Mouse (Mus musculus) frontal cortex, postnatal 10 days (tissue): ENCODE data around the gene Ppp1r12b.

Experiments
- DNase-seq, 2 experiments: peaks; one replicate each; pipeline ENCODE4 v3.0.0; 2022; ENCODE audit warnings: low spot score in 2 of 2, mixed read lengths in 1 of 2

The Ppp1r12b gene

DNA sequence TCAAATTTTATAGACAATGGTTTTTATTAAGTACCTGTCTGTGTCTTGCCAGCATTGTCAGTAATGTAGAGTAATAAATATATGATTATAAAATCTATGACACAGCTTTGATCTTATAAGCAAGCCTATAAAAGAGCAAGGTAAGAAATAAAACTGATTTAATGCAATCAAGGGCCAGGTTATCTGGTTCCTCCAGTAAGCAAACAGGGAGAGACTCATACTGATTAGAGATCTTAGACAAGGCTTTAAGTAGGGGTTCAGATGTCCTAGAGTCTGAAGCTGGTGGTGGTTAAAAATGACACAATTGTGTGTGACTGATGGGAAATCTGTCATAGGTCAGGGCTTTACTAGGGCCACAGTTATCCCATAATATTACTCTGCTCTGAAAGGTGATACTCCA, 164.3 kb downstream of the Ppp1r12b start:
- no peak for DNase-seq

DNA sequence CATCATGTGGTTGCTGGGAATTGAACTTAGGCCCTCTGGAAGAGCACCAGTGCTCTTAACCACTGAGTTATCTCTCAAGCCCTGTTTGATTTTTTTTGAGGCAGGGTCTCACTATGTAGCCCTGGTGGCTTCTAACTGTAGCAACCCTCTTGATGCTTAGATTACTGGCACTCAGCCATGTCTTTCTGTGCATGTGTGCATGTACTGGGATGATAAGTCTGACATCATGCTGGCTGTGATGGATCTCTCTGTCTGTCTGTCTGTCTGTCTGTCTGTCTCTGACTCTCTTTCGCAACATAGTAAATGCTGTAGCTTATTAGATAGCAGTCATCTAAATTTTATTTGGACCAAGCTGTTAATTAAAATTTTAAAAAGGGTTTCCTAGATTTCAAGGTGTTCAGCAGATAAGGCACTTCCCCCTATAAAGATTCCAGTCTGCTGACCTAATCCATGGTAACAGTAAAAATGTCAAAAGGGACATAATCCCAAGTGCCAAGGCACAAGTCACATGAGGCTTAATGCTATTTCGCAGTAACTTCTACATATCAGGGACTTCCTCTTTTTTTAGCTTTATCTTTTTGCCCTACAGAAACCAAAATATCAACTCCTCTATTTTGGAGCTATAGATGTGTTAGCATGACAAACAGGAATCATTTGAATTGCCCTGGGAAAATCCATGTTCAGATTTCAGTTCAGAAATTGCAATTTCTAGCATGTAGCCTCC, 164.9 kb downstream of the Ppp1r12b start:
- no peak for DNase-seq

DNA sequence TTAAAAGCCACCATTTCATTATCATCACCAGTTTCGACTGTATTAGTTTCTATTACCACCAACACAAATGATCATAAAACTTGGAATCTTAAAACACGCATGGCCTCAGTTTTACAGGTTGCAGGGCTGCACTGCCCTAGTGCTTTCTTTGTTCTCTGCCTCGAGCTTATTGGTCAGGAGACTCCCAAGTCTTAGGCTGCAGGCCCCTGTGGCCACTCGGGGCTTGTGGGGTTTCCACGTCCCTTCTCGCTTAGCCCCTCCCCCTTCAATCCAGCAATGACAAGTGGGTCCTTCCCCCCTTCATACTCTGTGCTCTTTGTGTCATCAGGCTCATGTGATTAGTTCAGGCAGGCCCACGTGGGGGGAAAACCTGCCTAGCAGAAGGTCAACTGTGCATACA, 167.6 kb downstream of the Ppp1r12b start:
- DNase-seq: no peak

- DNase-seq: no peak
These were observed 170.8 kb downstream of the Ppp1r12b start for GRCm38 (mm10) chr1:134784911-134785310.

GRCm38 (mm10) chr1:134784481-134784880, 171.3 kb downstream of the Ppp1r12b start:
- DNase-seq: no peak

DNA sequence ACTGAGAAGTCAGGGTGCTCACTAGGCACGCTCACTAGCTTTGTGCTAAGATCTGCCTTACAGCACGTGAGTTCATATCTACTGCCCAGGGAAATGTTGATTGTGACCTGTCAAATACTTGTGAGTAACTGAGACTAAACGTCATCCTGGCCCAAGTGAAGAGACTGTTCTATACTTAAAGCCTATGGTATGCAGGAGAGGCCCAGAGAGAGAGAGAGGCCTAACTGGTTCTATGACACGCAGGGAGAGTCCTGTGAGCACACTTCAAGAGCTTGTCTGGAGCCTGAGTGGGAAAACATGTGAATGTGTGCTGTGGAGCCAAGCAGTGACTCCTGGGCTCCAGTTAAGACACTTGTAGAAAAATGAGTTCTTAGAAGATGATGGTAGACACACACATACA, 171.8 kb downstream of the Ppp1r12b start:
- DNase-seq: no peak

- no peak for DNase-seq
These were observed 172.9 kb downstream of the Ppp1r12b start for GRCm38 (mm10) chr1:134782797-134783196.

GRCm38 (mm10) chr1:134777936-134778548, 177.7 kb downstream of the Ppp1r12b start:
- DNase-seq: no peak

DNA sequence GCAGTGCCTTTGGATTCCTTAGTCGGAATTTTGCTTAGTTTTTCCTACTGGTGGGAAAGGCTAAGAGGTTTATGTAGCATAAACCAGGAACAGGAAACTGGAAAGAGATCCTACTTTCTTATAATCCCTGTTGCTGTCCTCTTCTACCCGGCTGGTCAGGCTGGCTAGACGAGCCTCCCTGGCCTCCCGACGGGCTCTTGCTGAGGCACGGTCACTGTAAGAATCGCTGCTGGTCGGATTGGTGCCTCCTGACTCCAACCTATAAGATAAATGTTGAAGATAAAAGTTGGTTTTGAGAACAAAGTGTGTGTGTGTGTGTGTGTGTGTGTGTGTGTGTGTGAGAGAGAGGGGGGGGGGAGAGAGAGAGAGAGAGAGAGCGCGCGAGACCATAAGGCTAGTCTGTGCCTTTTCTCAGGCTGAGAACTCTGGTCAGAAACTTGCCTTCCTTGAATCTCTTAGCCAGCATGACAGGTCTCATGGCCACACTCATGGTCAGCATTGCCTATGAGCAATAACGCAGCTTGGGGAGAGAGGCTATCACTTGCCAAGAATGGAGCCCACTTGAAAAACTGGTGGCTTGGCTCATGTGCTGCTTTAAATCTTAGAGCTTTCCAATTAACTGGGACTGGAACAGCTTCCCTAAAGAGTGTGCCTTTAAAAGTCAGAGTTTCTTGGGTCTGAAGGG, 178.4 kb downstream of the Ppp1r12b start:
- no peak for DNase-seq

DNA sequence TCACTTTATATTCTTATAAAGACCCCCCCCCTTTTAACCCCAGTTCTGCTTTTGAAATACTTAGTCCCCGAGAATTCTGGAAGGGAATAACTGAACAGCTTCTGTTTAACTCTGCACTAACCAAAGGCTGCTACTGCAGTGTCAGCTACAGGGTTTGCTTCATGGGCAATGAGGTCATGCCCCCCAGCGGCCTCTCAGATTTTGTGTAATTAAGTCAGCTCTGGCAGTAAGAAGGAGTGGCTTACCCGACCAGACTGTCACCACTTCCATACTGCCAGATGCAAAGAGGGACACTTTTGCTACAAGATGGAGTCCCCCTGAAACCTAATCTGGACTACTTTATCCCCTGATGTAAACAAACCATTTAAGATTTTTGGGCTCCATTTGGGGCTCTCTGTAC, 180.1 kb downstream of the Ppp1r12b start:
- no peak for DNase-seq

- no peak for DNase-seq
These were observed 180.9 kb downstream of the Ppp1r12b start for GRCm38 (mm10) chr1:134774728-134775287.

- no peak for DNase-seq
These were observed 181.5 kb downstream of the Ppp1r12b start for GRCm38 (mm10) chr1:134774247-134774646.

DNA sequence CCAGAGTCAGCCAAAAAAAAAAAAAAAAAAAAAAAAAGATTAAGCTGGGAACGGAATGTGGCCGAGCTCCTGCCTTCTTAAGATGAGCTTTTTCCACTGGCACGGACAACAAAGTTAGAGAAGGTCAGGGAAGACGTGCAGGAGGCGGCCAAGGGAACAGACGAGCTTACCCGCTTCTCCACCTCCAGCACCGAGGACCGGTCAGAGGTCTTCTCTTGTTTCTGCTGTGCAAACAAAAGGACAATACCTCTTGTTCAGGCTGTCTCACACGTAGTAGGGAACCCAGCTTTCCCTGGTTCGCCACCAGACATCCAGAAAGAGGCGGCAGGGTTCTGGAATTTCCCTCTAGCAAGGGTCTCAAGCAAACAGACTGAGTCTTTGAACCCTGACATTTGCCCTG, 182.5 kb downstream of the Ppp1r12b start:
- no peak for DNase-seq

DNA sequence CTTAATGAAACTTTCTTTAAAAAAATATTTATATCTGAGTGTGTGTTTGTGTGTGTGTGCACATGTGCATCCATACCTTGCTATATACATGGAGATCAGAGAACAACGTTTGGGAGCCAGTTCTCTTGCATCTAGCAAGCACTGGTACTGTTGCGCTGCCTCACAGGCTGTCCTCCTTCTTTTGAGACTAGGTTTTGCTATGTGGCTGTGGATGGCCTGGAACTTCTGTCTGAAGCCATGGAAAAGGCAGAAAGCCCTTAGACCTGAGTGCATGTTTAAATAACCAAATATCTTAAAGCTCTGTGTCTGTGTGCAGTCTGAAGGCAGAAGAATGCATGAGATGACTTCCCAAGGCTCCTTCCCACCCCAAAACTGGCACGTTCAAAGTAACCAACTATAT, 182.9 kb downstream of the Ppp1r12b start:
- no peak for DNase-seq

- DNase-seq: no peak
These were observed 183.7 kb downstream of the Ppp1r12b start for GRCm38 (mm10) chr1:134771999-134772398.

DNA sequence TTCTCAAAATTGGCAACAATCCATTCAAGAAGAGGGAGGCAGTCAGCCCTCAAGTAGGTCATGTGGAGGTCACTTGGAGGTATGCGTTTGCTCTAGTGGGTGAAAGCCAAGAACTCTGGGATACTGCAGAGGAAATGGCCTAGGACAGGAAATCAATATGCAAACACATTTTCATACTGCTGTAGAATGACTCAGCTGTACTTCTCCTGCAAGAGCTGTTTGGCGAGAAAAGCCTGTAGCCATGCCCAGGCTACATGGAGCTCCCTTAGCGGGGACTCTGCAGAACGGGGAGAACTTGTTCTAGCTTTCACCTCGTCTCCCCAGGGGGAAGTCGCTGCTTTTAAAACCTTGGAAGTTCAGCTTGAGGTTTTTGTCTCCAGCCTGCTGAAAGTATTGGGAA, 184.4 kb downstream of the Ppp1r12b start:
- DNase-seq: no peak

- DNase-seq: no peak
These were observed 185.4 kb downstream of the Ppp1r12b start for GRCm38 (mm10) chr1:134770312-134770711.

- no peak for DNase-seq
These were observed 189.3 kb downstream of the Ppp1r12b start for GRCm38 (mm10) chr1:134766448-134766847.

- no peak for DNase-seq
These were observed 190.8 kb downstream of the Ppp1r12b start for GRCm38 (mm10) chr1:134764831-134765458.

DNA sequence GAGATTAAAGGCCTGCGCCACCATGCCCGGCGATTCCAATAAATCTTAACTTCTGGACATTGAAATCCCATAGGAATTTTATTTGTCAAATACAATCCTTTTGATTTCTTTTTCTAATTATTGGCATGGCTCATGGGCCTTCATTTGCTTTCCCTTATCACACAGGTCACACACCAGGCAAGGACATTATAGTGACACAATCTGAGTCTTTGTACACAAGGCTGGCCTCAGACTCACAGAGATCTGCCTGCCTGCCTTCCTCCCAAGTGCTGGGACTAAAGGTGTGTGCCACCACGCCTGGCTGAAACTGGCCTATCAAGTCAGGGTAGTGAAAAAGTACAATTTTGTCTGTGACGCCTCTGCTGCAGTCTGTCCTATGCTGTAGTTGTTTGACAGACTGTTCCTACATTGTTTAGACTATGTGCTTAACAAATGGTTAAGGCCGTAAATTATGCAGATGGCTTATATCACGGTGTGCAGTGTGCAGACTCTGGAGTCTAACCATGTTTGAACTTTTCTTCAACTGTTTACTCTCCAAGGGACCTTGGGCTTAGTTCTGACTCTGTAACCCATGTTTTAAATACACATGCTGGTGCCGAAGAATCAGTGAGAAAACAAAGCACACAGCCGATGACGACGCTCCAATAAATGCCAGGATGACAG, 191.8 kb downstream of the Ppp1r12b start:
- DNase-seq: no peak

- no peak for DNase-seq
These were observed 192.5 kb downstream of the Ppp1r12b start for GRCm38 (mm10) chr1:134763250-134763649.

DNA sequence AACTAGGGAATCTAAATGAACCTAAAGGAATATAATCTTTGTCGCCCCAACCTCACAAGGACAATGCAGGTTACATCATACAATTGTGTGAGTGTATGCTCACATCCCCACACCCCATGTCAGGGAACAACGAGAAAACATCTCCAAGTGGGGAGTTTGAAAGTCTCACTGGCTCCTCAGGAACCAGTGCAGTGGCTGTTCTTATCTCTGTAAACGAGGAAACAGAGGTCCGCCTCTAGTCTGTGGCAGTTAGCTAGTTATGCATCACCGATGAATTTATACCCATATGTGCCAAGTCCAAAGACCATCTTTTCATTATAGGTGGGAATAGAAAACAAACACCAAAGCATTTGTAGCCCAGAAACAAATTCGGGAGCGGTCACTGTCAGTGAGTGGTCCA, 194.2 kb downstream of the Ppp1r12b start:
- DNase-seq: no peak
